Mouse (Mus musculus): ENCODE results near the gene Dohh.

Dohh gene

DNA sequence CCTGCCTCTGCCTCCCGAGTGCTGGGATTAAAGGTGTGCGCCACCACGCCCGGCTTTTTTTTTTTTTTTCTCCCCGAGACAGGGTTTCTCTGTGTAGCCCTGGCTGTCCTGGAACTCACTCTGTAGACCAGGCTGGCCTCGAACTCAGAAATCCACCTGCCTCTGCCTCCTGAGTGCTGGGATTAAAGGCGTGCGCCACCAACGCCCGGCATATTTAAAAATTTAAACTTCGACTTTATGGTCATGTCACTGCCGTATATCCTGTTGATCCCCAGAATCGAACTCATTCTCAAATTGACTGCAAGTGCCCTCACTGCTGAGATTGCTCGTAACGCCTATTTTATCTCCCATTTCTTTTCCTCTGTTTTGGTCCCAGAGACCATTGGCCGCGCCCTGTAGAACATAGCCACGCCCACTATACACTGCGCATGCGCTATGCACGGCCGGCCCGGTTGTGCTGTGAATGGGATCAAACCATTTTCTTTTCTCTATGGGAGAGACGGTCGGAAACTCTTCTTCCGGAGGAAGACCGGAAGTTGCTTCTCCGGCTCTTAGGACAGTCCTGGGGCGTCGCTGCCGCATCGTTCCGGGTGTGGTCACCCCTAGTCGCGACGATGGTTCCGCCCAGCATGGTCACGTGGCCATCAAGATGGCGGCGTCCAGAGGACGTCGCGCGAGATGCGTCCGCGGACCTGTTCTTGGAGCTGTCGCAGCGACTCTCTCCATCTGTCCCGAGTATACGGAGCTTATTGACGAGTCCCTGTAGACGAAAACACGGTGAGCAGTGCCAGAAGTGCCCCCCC is at the start of gene Dohh, which contains the start of gene Gm48551:
Gene Dohh, plus strand, starts transcription at position 627 of the 803 bp plus-strand sequence.
Gene Gm48551, plus strand, starts transcription at position 665 of the 803 bp plus-strand sequence.
- peak; percentile 99 to 100 for DNase-seq

DNA sequence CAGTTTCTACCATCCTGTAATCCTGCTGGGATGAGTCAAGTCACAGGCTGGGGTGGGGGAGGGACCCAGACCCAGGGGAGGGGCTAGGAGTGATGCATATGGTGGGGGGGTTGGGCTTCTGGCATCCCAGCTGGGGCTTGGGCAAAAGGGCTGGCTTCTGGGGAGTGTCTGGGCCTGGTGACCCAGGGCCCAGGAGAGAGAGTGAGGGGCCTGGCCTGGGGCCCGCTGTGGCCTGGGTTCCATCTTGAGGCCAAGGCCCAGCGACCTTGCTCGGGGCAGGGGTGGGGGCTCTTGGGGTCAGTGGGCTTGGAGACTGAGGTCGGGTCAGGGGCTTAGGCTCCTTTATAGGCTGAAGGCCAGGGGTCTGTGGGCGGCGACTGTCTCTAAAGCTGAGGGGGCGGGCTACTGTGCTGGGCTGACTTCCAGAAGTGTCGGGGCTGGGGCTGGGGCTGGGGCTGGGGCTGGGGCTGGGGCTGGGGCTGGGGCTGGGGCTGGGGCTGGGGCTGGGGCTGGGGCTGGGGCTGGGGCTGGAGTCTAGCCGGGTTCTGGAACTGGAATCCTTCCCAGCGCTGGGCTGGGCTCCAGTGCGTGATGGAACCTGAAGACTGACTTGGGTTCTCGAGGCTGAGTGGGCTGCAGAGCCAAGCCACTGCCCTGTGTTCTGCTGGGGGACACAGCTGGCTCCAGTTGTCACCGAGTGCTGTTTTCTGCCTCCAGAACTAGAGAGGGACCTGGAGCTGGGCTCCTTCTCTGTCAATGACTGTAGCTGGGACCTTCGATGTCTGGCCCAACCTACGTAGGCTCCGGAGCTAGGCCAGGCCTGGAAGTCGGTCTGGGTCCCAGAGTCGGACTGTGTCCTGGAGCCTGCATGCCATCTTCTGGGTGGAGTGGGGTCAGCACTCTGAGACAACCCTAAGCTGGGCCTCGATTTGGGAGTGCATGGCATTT is 48.6 kb upstream of the Dohh start:
- DNase-seq = no peak

DNA sequence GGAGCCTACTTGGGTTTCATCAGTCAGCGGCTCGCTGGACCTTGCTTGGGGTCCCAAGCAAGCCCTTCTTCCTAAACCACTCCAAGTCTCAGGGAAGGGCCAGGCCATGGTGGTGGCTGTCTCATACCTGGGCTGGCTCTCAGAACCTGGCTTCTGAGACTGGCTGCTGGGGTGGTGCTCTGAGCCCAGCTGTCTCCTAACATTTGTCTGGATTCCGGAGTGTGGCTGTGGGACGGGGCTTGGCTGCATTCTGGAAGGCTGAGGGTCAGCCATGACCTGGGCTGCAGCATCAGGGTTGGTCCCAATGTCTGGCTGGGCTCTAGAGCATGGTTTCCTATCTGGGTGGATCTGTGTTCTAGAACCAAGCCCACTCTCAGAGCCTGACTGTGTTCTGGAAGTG is 47.7 kb upstream of the Dohh start:
- no peak for DNase-seq

DNA sequence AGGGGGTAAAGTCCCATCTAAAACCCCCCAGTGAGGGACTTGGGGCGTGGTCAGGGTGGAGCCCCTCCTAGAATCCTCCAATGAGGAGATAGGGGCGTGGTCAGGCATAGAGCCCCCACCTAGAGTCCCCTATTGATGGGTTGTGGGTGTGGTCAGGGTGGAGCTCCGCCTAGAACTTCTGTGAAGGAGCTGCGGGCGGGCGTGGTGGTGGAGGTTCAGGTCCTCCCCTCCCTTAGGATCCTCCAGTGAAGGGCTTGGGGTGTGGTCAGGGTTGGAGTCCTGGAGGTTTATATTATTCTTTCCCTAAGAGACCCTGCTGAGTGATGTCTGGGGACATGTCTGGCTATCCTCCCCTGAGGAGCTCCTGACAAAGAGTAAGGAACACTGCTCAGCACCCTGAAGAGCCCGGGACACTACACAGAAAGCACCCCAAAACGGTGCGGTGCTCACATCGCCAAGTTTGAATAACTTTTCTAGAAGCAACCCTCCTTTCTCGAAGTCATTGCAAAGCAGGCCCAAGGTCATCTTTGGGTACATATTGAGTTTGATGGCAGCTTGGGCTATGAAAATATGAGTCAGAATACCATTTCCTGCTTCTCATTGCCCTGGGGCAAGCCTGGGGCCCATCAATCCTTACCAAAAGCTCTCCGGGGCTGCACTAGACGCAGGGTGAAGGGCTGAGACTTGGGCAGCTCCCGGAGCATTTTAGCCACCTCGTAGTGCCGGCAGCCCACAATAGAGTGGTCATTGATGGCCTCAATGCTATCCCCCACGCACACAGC is 43.5 kb upstream of the Dohh start:
- no peak for DNase-seq

DNA sequence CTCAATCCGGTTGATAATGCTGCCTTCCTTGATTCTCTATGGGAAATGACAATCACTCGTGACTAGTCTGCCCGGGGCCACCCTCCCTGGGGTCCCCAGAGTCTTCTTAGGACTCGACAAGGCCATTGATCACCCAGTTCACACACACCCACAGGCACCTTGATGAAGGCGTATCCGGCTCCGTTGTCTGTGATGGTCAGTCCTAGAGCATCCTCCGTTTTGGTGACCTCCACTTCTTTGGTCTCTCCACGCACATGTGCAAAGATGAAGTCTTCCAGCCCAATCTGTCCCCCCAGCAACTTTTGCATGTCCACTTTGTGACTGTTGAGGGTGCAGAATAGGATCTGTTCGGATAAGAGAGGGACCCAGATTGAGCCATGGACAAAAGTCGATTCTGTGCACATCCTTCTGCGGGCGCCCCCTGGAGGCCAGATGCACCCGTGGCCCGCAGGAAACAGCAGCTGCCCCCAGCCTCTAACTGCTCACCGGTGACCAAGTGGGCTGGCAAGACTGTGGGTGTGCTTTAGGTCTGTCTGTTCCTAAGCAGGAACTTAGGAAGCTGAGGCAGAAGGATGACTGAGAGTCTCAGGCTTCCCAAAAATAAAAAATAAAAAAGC is 42.8 kb upstream of the Dohh start:
- peak; percentile 73 to 93 for DNase-seq

DNA sequence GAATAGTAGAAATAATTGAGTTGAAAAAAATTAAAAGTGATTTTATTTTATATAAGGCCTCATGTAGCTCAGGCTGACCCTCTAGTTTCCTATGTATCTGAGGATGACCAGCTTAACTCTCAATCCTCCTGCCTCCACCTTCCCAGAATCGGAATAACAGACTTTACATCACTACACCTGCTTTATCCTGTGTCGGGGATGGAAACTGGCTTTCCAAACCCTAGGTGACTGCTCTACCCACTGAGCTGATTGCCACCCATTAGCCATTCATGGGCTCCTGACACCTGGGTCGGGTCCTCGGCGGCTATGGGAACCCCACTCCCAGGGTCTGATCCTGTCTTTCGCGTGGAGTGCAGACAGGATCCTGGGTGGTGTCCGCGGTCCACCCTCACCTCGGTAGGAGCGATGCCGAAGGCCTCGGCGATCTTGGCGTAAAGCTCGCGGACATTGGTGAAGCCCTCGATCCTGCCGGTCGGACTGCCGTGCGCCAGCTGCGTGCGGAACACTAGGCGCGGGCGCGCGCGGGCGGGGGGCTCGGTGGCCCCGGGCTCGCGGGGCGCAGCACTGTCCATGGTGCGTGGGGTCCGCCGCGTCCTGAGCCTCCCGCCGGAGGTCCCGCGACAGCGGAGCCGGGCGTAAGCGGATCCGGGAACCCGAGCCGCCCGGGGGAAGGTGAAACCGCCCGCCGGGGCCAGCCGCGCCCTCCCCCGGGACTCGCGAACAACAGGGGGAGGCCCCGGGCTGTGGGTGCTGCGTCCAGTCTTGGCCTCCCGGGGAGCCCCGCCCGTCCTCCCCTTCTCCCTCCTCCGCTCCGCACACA is 41.3 kb upstream of the Dohh start, which contains the start of gene Gipc3:
Gene Gipc3, minus strand, starts transcription at position 581 of the 820 bp plus-strand sequence.
- DNase-seq = peak in 1 of 2 experiments; percentile 58

DNA sequence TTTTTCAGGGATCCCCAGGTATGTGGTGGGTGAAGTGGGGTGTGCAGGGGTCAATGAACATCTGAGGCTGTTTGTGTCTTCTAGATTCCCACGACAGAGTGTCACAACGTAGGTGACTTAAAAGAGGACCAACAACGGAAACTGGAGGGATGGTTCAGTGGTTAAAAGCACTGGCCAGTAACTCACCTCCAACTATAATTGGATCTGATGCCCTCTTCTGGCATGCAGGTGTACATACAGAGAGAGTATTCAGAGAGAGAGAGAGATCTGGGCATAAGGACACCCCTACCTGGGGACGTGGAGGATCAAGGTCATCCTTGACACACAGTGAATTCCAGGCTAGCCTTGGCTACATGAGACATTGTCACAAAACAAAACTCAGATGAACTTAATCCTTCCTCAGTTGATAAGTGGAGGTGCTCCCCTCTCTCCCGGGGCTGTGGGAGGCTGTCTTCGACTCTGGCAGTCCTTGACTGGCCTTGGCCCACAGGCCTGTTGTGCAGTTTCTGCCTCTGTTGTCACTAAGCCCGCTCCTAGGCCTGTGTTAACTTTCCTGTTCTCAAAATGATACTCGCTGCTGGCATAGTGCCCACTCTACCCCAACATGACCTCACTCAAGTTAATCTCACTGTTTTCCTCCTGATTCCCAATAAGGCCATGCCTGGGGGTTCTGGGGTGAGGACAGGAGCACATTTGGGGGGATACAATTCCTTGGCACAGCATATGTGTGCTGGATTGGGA is 39.6 kb upstream of the Dohh start:
- DNase-seq = peak in 1 of 2 experiments; percentile 47

DNA sequence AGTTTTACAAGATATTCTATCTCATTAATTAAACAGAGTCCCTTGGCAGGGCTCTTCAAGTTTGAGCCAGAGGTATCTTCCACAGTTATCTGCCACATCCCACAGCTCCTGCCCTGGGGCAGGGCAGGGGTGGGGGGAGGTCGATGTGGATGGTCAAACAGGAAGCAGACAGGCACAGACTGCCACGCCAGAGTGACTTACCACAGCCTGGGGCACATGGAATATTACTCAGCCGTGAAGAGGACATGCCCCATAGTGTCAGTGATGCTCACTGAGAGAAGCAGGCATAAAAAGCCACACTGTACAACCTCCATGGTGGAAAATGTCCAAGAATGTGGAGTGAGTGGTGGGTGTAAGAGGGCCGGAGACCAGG is 39.1 kb upstream of the Dohh start:
- no peak for DNase-seq

DNA sequence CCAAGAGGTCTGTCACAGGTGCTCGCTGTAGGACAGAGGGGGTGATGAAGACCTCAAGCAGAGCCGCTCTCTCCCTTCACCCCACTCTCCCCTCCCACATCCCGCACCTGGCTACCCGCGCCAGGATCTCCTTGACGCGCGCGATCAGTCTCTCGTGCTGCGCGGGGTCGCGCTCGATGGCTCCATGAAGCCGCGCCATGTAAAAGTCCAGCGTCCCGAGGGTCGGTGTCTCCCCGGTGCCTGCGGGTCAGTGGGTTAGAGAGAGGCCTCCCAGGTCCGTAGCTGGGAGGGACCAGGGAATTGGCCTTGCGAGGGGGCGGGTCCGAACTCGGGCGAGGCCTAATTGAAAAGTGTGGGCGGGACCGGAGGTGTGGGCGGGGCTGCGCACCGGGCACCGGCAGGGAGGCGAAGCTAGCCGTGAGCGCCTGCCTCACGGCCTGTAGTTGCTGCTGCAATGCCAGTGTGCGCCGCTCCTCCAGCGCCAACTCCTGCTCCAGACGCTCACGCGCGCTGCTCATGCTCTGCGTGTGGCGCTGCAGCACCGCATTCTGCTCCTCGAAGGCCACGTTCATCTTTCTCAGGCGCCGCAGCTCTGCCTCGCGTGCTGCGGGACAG is 37.7 kb upstream of the Dohh start:
- DNase-seq = peak; percentile 88 to 93

DNA sequence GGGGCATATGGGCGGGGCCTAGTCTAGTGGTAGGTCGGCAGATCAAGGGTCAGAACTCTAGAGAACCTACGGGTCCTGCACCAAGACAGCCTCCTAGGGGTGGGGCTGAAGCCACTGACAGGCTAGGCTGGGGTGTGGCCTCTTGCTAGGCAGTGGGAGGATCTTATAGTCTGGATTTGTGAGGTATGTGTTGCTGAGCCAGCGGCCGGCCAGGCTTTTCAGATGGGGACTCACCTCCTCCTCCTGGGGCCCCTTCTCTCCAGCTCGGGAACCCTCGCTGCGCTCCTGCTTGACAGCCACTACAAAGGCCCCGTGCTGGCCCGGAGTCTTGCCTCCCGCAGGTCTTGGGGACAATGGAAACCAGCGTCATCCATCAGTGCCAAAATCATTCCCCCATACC is 35.1 kb upstream of the Dohh start:
- DNase-seq = peak; percentile 76 to 78

DNA sequence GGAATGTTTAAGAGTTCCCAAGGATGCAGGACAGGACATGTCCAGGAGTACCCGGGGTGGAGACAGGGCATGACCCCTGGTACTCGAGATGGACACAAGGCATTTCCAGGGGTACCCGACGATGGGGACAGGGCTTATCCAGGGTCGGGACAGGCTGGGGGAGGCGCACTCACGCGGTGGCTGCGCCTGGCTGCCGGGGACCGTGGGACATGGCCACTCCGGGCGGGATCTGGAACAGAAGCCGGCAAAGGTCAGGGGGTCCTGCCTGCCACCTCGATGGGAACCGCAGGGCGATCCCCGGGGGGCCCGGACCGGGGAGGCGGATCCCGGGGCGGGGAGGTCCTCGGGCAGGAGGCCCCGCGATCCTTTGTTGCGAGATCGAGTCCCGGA is 34.3 kb upstream of the Dohh start:
- DNase-seq = no peak

DNA sequence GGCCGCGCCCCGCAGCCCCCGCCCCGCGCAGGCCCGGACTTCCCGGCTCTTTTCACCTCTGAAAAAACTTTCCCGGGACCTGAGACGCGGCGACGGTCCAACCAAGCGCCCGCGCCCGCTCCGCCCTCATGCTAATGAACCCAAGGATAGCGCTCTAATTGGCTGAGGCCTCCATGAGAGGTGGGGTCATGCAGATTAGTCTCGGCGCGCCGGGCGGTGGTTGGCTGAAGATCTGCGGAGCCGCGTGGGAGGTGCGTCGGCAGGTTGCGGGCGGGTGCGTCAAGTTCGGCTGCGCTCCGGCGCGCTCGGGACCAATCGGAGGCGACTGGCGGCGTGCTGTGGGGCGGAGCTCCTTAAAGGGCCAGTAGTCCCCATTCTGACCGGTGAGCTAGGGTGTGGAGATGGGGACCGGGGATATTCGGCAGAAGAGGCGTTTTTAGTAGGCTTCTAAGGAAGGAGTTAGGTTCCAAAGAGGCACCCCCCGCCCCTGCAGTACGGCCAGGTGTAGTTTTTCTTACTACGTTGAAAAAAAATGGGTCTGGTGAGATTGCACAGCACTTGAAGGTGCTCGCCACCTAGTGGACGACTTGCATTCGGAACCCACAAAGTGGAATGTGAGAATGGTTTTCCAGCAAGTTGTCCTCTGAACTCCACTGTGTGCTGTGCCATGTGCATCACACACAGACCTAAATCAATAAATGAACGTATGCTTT is 33.7 kb upstream of the Dohh start, which contains the start of gene Hmg20b:
Gene Hmg20b, minus strand, starts transcription at position 130 of the 713 bp plus-strand sequence.
- DNase-seq = peak; percentile 100

DNA sequence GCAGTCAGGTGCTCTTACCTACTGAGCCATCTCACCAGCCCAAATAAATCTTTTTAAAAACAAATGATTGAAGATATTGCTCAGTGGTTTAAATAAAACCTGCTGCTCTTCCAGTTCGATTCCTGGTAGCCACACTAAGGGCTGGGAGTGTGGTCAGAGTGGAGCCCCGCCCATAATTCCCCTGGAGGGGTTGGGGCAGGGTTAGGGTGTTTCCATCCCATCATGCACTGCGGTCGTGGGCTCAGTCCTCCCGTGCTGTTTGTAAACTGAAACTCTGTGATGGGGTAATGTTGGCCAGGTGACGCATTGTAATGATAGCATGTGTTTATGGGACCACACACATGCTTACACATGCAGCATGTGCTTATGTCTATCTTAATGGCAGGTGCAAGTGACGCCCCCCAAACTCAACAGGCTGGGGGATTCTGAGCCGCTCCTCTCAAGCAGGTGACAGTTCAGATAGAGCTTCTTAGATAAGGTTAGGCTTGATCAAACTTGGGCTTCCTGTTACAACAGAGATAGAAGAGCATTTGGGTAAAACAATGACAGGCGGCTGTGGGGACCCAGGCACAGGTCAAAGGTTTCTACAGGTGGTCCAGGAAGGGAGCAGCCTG is 32.4 kb upstream of the Dohh start:
- DNase-seq = no peak

DNA sequence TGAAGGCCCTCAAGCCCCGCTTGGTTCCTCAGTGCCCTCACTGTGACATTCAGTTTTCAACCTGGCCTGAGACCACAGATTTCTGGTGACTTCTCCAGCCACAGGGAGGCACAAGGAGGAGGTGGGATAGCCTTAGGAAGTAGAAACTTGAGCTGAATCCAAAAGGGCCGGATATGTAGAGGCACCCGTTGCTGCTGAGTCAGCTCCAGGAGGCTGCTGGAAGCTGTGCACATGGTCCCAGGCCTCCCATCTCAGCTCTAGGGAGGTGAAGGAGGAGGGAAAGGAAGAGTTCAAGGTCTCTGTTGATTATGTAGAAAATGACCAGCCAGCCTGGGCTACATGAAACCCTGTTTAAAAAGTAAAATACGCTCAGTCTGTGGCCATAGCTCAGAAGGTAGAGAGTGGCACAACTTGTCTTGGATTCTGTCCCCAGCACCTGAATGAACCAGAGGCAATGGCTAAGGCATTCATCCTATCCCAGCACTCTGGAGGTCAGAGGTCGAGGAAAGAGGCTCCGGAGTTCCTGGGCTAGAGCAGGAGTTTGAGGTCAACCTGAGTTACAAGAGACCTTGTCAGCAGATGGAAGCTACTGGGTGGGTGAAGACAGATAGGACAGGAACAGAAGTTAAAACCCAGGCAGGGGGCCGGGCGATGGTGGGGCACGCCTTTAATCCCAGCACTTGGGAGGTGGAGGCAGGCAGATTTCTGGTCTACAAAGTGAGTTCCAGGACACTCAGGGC is 29.3 kb upstream of the Dohh start:
- DNase-seq = no peak

DNA sequence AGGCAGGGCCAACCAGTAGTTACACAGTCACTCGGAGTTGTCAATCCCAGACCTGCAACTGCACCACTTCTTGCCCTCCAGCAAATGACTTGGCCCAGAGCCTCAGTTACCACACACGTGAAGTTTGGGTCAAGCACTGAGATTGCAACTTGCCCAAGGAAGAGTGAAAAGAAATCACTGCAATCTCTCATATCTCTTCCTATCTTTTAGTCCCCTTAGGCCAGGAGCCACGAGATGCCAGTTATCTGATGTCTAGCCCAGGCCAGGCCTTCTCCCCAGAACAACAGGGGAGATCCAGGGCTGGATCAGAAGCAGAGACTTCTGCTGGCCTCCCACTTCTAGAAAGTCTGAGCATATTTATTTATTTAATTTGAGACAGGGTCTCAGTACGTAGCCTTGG is 28.7 kb upstream of the Dohh start:
- no peak for DNase-seq

DNA sequence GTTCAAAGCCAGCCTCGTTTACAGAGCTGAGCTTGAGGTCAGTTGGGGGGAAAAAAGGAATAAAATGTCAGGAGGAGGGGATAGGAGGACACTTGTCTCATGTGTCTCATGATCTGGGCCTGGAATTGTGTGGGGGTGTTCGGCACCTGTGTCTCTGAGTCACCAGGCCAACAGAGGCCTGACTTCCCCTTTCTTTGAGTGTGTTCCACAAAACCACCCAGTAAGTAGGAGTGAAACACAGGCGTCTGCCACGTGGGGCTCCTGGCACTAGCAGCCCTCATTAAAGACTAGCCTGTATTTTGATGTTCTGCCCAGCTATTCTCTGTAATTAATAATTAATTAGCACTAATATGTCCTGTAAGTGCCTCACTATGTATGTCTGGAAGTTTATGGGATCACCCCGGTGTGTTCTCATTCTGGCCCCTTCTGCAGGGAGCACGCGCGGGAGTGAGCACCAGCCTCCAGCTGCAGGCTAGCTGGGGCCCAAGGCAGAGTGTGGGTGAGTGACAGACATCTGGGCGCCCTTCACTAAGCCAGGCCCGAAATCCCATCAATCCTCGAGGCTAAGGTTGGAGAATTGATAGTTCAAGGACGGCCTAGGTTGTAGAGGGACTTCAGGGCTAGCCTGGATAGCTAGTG is 27.8 kb upstream of the Dohh start:
- DNase-seq = peak; percentile 60 to 62

DNA sequence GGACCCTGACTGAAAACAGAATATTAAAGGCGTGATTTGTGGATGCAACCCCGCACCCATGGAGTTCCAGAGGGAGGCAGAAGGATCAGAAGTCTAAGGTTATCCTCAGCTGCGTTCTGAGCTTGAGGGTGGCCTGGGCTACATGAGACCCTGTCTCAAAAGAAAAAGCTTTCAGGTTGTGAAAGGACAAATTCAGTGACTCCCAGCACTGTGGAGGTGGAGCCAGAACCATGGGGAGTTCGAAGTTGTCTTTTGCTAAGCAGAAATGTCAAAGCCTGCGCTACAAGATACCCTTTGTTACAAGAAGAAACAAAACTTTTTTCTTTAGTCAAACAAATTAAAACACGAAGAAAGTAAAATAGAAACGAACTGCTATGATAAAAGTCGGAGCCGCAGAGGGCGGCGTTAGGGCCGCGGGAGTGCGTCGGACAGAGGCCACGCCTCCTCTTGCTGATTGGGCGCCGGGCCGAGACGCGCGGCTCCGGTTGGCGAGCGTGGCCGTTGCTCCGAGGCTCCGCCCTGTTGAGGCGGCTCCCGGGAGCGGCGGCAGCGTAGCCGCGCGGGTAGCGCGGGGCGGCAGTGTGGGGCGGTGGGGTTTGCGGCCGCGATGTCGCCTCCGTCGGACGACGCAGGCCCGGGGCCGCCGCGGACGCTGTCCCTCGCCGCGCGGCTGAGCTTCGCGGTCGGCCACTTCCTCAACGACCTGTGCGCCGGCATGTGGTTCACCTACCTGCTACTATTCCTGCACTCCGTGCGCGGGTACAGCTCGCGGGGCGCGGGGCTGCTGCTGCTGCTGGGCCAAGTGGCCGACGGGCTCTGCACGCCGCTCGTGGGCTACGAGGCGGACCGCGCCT is 27.0 kb upstream of the Dohh start, which contains the start of gene Mfsd12:
Gene Mfsd12, plus strand, starts transcription at position 501 of the 854 bp plus-strand sequence.
- DNase-seq = peak; percentile 94 to 96

Data from kidney, postnatal 36 days (tissue).